In genomic region chr6:120614526-120614925, GRCm38 (mm10) we compare ENCODE assay signal across 14 mouse cellular contexts.
"Had no signal": no experiment of that assay in that cellular context is flagged by ENCODE, and none has a peak within 500 bp of the region (broad histone marks: within the 10 kb centered on the region; RNA-seq: fewer than 3 reads in every experiment).

No protein-coding gene starts in this region.

- H3K27ac ChIP-seq: intestine, embryonic 15.5 days; limb, embryonic 13.5 days; liver, embryonic 14.5 days; midbrain, embryonic 10.5 days; neural tube, embryonic 15.5 days had no signal

- ATAC-seq: intestine, embryonic 15.5 days had no signal

- H3K4me2 ChIP-seq: intestine, embryonic 15.5 days; limb, embryonic 13.5 days; lung, embryonic 14.5 days; neural tube, embryonic 15.5 days had no signal

- H3K4me1 ChIP-seq: intestine, embryonic 15.5 days; limb, embryonic 13.5 days; neural tube, embryonic 15.5 days had no signal

- DNase-seq: left cerebral cortex, postnatal 4 days; lung, embryonic 14.5 days; lung, postnatal 10 days; lung, postnatal 4 days; midbrain, embryonic 14.5 days; right cerebral cortex, adult 18-20 months; right cerebral cortex, postnatal 25 days; thymus, postnatal 36 days had no signal

- H3K9ac ChIP-seq: intestine, embryonic 15.5 days; limb, embryonic 13.5 days; liver, embryonic 14.5 days; lung, embryonic 14.5 days; neural tube, embryonic 15.5 days had no signal

- H3K36me3 ChIP-seq: intestine, embryonic 15.5 days; limb, embryonic 13.5 days; midbrain, embryonic 10.5 days; neural tube, embryonic 15.5 days had no signal

- H3K4me3 ChIP-seq: intestine, embryonic 15.5 days; limb, embryonic 13.5 days; midbrain, embryonic 10.5 days; myocyte; neural tube, embryonic 15.5 days had no signal

- H3K27me3 ChIP-seq: intestine, embryonic 15.5 days; limb, embryonic 13.5 days; neural tube, embryonic 15.5 days had no signal

- H3K9me3 ChIP-seq: intestine, embryonic 15.5 days; limb, embryonic 13.5 days; midbrain, embryonic 10.5 days; neural tube, embryonic 15.5 days had no signal
